Mouse (Mus musculus) heart, adult 2 months (tissue): Measurements from ENCODE around the gene Kmt5b.

Experiments
- CTCF ChIP-seq: fragments of 200-600 bp; IDR thresholded peaks from 2 replicates; pipeline ENCODE4 v1.8.1; 2022; ENCODE audit warnings: antibody characterized with exemption, mild to moderate bottlenecking, moderate library complexity
- POLR2A ChIP-seq: fragments of 200-500 bp; IDR thresholded peaks from 2 replicates; pipeline ENCODE4 v1.6.1; 2011; ENCODE audit warnings: mild to moderate bottlenecking, low read depth, low read length, control low read depth; ENCODE audit not compliant: insufficient read depth

- TF ChIP-seq POLR2A (no peak), CTCF (no peak)
These were observed 78.7 kb downstream of the Kmt5b start for GRCm38 (mm10) chr19:3845803-3846406.
